Mouse (Mus musculus): ENCODE measurements around the gene Pcyt2. TPM values are rescaled to one million over a fixed set of nuclear protein-coding genes. Genes with fewer than 3 reads are reported as not detected.

The Pcyt2 gene
- 93.8 and 116 TPM in 2 replicates for polyA plus RNA-seq (2012)

GRCm38 (mm10) chr11:120617519-120618112, at the start of gene Pcyt2:
TSS of gene Pcyt2 (minus strand) at chr11:120617936.

GRCm38 (mm10) chr11:120661076-120661460, 43.3 kb upstream of the Pcyt2 start, which contains the start of gene Notum:
TSS of gene Notum (minus strand) at chr11:120661175.

GRCm38 (mm10) chr11:120648001-120648476, 30.3 kb upstream of the Pcyt2 start, which contains the start of gene Myadml2:
TSS of gene Myadml2 (minus strand) at chr11:120648158.

GRCm38 (mm10) chr11:120643601-120643987, 25.9 kb upstream of the Pcyt2 start, which contains the start of gene Pycr1:
TSS of gene Pycr1 (minus strand) at chr11:120643769.

GRCm38 (mm10) chr11:120633520-120634343, 16.0 kb upstream of the Pcyt2 start, which contains the start of gene Mafg:
TSS of gene Mafg (minus strand) at chr11:120633600.

GRCm38 (mm10) chr11:120625152-120625775, 7.5 kb upstream of the Pcyt2 start, which contains the start of gene Sirt7:
TSS of gene Sirt7 (minus strand) at chr11:120625240.

GRCm38 (mm10) chr11:120608241-120609034, 9.3 kb downstream of the Pcyt2 start, which contains the start of gene Npb:
TSS of gene Npb (plus strand) at chr11:120608477.

GRCm38 (mm10) chr11:120598283-120598989, 19.3 kb downstream of the Pcyt2 start, which contains the start of the genes Alyref and Anapc11:
TSS of gene Alyref (minus strand) at chr11:120598365.
TSS of gene Anapc11 (plus strand) at chr11:120598421.

GRCm38 (mm10) chr11:120581490-120582267, 36.1 kb downstream of the Pcyt2 start, which contains the start of gene Arhgdia:
TSS of gene Arhgdia (minus strand) at chr11:120581624.

GRCm38 (mm10) chr11:120572752-120573584, 44.8 kb downstream of the Pcyt2 start, which contains the start of gene P4hb:
TSS of gene P4hb (minus strand) at chr11:120573253.

Other genes starting within 250 kb of the Pcyt2 start
- 32.5 and 33.7 TPM in 2 replicates for gene Faap100, start 239.2 kb downstream of the Pcyt2 start, polyA plus RNA-seq (2012)
- gene Nploc4, start 180.2 kb downstream of the Pcyt2 start, polyA plus RNA-seq (2012) = 48.3 and 52.9 TPM in 2 replicates
- 0.06 and 0.08 TPM in 2 replicates for gene Tspan10, start 175.3 kb downstream of the Pcyt2 start, polyA plus RNA-seq (2012)
- gene Pde6g, start 164.4 kb downstream of the Pcyt2 start, polyA plus RNA-seq (2012) = 0.02 TPM in 1 of 2 replicates, not detected in the other
- 9.0 and 9.9 TPM in 2 replicates for gene Oxld1, start 159.9 kb downstream of the Pcyt2 start, polyA plus RNA-seq (2012)
- 31.2 and 32.6 TPM in 2 replicates for gene Ccdc137, start 159.8 kb downstream of the Pcyt2 start, polyA plus RNA-seq (2012)
- gene Arl16, start 150.3 kb downstream of the Pcyt2 start, polyA plus RNA-seq (2012) = 22.3 and 23.4 TPM in 2 replicates
- 467 and 483 TPM in 2 replicates for gene Mrpl12, start 133.3 kb downstream of the Pcyt2 start, polyA plus RNA-seq (2012)
- 47.2 and 58.4 TPM in 2 replicates for gene Slc25a10, start 126.1 kb downstream of the Pcyt2 start, polyA plus RNA-seq (2012)
- gene Gcgr, start 87.2 kb downstream of the Pcyt2 start, polyA plus RNA-seq (2012) = not detected in 2 replicates
- gene Mcrip1, start 68.2 kb downstream of the Pcyt2 start, polyA plus RNA-seq (2012) = 170 and 188 TPM in 2 replicates
- gene Ppp1r27, start 66.8 kb downstream of the Pcyt2 start, polyA plus RNA-seq (2012) = 0.24 TPM in 1 of 2 replicates, not detected in the other
- 1,164 and 1,680 TPM in 2 replicates for gene P4hb, start 44.7 kb downstream of the Pcyt2 start, polyA plus RNA-seq (2012)
- 1,098 and 1,284 TPM in 2 replicates for gene Arhgdia, start 36.3 kb downstream of the Pcyt2 start, polyA plus RNA-seq (2012)
- 339 and 360 TPM in 2 replicates for gene Alyref, start 19.6 kb downstream of the Pcyt2 start, polyA plus RNA-seq (2012)
- gene Anapc11, start 19.5 kb downstream of the Pcyt2 start, polyA plus RNA-seq (2012) = 111 and 156 TPM in 2 replicates
- gene Npb, start 9.5 kb downstream of the Pcyt2 start, polyA plus RNA-seq (2012) = 1.6 and 2.9 TPM in 2 replicates
- gene Sirt7, start 7.3 kb upstream of the Pcyt2 start, polyA plus RNA-seq (2012) = 246 and 280 TPM in 2 replicates
- 51.4 and 66.1 TPM in 2 replicates for gene Mafg, start 15.7 kb upstream of the Pcyt2 start, polyA plus RNA-seq (2012)
- 1.2 and 1.5 TPM in 2 replicates for gene Pycr1, start 25.8 kb upstream of the Pcyt2 start, polyA plus RNA-seq (2012)
- 0.05 TPM in 1 of 2 replicates, not detected in the other for gene Myadml2, start 30.2 kb upstream of the Pcyt2 start, polyA plus RNA-seq (2012)
- gene Notum, start 43.2 kb upstream of the Pcyt2 start, polyA plus RNA-seq (2012) = 0.17 and 0.18 TPM in 2 replicates
- 360 and 376 TPM in 2 replicates for gene Aspscr1, start 55.0 kb upstream of the Pcyt2 start, polyA plus RNA-seq (2012)
- gene Cenpx, start 95.8 kb upstream of the Pcyt2 start, polyA plus RNA-seq (2012) = 97.1 and 99.7 TPM in 2 replicates
- 59.1 and 87.9 TPM in 2 replicates for gene Lrrc45, start 96.0 kb upstream of the Pcyt2 start, polyA plus RNA-seq (2012)
- gene Rac3, start 103.5 kb upstream of the Pcyt2 start, polyA plus RNA-seq (2012) = 5.4 and 8.3 TPM in 2 replicates
- 32.0 and 32.8 TPM in 2 replicates for gene Dcxr, start 109.3 kb upstream of the Pcyt2 start, polyA plus RNA-seq (2012)
- not detected in 2 replicates for gene Cbr2, start 114.2 kb upstream of the Pcyt2 start, polyA plus RNA-seq (2012)
- gene Hmga1b, start 144.9 kb upstream of the Pcyt2 start, polyA plus RNA-seq (2012) = 38.6 and 45.6 TPM in 2 replicates
- 54.4 and 68.5 TPM in 2 replicates for gene Rfng, start 166.3 kb upstream of the Pcyt2 start, polyA plus RNA-seq (2012)
- gene Gps1, start 166.3 kb upstream of the Pcyt2 start, polyA plus RNA-seq (2012) = 52.0 and 53.8 TPM in 2 replicates
- 131 and 148 TPM in 2 replicates for gene Dus1l, start 178.5 kb upstream of the Pcyt2 start, polyA plus RNA-seq (2012)
- gene Fasn, start 206.6 kb upstream of the Pcyt2 start, polyA plus RNA-seq (2012) = 256 and 260 TPM in 2 replicates